Mouse (Mus musculus) erythroid progenitor cell, adult 5-6 weeks (primary cell): Measurements from ENCODE around the gene Atp6ap1l. TPM values are rescaled to one million over a fixed set of nuclear protein-coding genes. Genes with fewer than 3 reads are reported as not detected.

Experiments used
- total RNA-seq, 2 experiments: library from RNA; stranded (forward) in 1 of 2; stranded (reverse) in 1 of 2; fragments of 150-400 nt in 1 of 2; fragments of 186-747, 209-891 nt in 1 of 2; gene quantifications; 2 replicates each; pipeline versions ENCODE4 v1.2.3 to v1.2.4; 2015 to 2017; ENCODE audit warnings: low replicate concordance in 2 of 2

Gene Atp6ap1l
- total RNA-seq, 2 experiments from 2014 or later = not detected

Other genes starting within 250 kb of the Atp6ap1l start
- 434 and 459 TPM in 2 replicates for gene Rps23, start 17.6 kb upstream of the Atp6ap1l start, total RNA-seq (2015; ENCODE audit: low replicate concordance)
- gene Rps23, start 17.6 kb upstream of the Atp6ap1l start, total RNA-seq (2017; ENCODE audit: low replicate concordance) = 508 and 714 TPM in 2 replicates